Mouse (Mus musculus) cerebellum, postnatal 10 days (tissue): ENCODE measurements around the gene Fads2.

Experiments used
- DNase-seq, 2 experiments: peaks; one replicate each; pipeline ENCODE4 v3.0.0; 2021; ENCODE audit warnings: mixed read lengths in 2 of 2

Fads2 gene

DNA sequence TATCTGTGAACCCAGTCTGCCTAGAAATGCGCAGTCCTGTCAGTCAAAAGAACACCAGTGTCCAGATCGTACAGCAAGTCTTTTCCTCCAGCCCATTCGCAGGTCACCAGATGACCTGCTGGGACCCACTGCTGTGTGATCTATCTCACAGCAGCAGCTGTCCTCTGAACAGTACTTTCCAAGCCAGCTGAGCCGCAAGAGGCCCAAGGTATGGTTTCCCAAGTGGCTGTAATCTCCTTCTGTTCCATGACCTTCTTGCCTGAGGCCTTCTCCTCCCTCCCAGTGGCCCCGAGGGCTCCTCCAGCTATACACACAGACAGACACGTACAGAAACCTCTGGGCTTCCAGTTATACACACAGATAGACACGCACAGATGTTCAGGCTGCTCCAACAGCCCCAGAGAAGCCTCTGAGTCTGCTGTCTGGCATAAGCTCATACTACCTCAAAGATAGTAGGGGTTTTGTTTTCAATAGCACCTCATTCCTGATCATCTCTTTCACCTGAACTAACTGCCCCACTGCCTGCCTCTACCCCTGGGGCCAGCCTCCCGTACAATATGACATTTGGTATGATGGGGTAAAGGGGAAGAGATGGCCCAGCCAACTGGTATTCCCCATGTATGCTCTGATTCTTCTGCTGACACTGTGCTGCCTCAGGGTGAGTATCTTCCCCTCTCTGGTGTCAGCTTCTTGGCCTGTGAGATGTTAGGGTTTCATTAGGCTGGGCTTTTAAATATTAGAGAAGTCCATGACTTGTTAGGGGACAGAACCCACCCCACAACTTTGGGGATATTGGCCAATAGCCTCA is 40.6 kb downstream of the Fads2 start:
- DNase-seq: no peak

DNA sequence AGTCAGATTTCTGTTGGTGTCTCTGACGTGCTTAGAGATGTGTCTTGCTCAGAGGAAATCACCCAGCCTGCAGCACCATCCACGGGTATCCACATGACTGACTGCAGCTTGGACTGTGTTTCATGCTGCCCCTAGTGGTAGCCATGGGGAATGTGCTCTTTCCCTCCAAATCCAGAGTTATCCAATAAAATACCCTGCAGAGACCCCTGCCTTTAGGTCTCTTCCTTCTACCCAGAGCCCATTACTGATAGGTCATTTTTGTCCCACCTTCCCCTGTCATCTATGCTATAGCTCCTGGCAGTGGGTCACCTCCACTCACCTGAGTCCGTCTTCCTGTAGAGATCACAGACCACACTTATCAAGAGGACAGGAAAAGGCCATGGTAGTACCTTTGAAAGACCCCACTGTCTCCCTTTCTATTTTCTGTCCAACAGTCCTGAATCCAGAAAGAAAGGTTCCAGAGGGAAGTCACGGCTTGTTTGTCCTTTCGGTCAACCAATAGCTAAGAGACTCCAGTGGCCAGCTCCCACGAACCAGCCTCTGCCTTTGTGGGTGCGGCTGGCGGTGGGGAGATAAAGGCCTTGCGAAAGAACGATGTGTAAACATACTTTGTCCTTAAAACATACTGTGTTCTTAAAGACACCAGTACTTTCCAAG is 41.5 kb downstream of the Fads2 start:
- DNase-seq: peak; percentile 63 to 72

DNA sequence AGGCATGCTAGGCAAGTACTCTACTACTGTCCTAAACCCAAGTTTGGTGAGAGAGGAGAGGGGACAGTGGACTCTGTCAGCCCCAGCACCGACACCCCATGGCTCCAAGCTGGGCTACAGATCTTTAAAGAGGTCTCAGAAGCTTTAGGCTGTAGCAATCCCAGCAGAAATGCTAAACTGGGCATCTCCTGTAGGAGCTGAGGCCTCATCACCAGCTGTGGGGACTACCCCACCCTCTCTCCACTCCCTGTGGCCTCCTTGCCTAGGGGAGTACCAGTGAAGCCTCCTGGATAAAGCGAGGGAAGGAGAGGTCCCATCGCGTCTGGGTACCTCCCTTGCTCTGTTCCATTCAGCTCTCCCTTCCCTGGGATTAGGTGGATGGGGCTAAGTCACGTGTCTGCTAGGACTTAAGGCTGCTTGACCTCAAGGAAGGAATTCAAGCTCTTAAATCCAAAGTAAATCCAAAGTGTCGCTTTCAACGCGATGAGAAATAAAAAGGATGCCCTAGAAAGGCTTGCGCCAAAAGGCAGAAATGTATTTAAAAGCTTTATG is 42.6 kb downstream of the Fads2 start:
- no peak for DNase-seq

DNA sequence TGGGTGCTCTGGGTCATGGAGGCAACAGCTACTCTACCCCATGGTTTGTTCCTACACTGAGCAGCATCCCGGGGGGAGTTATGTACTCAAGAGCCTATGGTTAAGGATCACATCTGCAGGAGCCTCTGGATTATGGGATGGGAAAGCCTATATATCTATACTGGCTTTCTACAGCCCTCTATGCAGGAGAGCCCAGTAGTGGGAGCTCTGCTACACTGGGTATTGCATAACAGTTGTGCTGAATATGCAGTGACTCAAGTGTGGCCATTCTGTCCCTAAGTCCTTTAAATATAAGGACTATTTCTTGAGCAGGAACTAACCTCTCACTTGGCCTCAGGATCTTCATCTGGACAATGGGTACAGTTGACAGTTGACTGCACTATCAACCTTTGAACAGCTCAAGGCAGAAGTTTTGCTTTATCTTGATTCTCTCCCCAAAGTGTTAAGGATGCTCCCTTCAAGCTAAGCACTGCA is 43.2 kb downstream of the Fads2 start:
- DNase-seq: no peak

DNA sequence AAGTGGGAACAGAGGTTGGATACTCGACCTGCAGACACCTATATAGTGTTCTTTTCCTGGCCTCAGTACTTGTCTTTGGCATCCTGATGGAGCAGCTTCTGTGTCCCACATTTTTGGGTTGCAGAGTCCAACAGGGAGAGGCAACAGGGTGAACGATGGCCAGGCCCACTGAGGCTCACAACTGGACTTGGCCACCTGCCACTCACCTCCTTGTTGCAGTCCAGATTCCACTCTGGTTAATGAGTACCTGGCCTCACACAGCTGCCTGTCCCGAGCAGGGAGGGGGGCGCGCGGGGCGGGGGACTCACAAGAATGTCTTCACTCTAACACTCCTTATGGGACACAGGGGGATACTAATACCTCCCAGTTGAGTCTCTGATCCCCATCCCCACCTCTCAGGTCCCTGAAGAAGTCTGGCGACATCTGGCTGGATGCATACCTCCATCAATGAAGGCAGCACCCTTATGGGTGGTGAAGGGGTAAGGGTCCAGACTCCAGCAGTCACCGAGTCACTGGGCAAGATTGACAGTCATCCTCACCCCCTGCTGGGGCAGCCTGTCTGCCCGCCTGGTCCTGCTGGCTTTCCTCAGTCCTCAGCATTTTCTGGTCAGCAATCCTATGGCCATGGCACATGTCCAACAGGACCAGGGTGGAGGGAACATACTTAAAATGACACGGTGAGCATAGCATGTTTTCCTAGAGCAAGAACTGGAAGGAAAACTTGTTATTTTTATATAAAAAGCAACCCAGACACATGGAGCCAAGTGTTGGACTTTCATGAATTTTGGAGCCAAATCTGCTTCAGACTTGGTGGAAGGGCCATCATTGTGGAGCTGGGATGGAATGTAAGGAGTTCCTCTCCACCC is 43.8 kb downstream of the Fads2 start:
- peak in 1 of 2 experiments; percentile 46 for DNase-seq

DNA sequence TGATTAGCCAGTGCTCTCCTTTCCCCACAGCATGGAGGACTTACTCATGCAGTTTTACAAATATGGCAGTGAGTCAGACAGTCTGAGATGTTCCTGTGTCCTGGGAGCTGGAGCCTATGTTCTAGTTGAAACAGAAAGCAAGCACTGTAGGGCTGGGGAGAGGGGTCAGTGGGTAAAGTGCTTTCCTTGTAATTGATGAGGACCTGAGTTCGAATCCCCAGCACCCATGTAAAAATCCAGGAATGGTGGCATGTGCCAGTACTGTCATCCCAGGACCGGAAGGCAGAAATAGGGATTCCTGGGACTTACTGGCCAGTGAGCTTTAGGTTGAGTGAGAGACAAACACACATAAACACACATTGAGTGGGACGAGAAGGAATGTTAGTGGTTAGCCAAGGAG is 44.9 kb downstream of the Fads2 start:
- DNase-seq: no peak

DNA sequence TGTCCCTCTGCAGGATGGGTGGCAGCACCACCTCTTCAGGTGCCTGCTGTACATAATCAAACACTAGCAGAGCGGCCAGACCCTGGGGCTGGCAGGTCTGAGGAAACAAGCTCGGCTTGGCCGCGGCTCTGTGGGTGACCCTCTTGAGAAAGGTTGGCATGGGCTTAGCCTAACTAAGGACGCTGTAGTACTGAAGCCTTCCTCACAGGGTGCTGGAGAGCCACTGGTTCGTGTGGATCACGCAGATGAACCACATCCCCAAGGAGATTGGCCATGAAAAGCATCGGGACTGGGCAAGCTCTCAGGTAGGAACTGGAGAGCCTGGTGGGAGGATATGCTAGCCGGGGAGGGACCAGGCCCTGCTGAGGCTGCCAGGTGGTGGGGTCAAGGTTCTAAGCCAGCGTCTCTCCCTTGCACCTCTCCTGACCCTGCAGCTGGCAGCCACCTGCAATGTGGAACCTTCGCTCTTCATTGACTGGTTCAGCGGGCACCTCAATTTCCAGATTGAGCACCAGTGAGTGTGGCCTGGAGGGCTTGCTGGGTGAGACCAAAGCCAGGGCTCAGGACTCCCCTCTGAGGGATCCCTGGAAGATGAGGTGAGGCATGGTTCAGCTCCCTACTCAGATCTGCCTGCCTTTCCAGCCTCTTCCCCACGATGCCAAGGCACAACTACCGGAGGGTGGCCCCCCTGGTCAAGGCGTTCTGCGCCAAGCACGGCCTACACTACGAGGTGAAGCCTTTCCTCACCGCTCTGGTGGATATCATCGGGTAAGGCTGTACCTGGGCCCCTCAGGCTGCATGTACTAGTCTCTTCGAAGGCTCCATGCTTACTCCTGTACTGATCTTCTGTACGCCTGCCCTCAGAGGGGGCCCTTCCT is 45.5 kb downstream of the Fads2 start:
- no peak for DNase-seq

DNA sequence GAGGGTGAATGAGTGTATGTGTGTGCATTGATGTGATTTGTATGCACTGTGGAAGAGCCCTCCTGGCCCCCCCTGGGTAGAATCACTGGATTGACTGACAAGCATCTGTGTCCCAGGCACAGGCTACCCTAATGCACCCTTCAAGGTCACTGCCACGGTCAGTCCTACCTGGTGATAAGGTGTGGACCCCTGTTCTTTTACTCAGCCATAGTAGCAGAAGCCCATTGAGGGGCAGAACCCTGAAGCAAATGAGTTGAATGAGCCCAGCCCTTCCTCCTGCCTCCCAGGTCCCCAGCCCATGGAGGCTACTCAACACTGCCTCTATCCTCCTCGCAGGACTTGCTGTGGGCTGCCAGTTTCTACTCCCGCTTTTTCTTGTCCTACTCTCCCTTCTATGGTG is 46.3 kb downstream of the Fads2 start:
- DNase-seq: no peak

DNA sequence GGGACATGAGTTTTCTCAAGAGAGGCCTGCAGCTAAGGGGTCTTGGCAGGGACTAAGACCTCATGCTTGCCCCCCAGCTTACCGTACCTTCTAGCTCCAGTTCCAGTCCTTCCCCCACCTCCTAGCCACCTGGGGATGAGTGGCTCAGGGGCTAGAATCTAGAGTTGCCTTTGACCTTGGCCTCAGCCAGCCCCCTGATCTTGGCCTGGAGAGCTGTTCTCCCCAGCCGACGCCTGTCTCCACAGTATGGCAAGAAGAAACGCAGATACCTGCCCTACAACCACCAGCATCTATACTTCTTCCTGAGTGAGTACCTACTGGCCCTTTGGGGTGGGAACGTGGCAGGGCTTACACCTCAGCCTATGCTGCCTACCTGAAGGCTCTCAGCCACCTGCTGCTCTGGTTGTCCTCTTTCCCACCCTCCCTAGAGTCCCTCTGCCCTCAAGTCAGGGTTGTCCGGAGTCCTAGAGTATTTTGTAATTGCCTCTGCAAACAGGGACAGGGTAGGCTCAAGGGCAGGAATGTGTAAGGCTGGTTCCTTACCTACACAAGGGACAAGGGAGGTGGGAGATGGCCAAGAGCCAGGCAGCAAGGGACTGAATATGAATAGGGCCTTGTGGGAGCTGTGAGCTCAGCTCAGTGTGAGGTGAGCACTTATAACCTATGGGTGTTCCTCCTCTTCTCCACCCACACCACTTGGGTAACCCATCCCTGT is 47.0 kb downstream of the Fads2 start:
- no peak for DNase-seq

DNA sequence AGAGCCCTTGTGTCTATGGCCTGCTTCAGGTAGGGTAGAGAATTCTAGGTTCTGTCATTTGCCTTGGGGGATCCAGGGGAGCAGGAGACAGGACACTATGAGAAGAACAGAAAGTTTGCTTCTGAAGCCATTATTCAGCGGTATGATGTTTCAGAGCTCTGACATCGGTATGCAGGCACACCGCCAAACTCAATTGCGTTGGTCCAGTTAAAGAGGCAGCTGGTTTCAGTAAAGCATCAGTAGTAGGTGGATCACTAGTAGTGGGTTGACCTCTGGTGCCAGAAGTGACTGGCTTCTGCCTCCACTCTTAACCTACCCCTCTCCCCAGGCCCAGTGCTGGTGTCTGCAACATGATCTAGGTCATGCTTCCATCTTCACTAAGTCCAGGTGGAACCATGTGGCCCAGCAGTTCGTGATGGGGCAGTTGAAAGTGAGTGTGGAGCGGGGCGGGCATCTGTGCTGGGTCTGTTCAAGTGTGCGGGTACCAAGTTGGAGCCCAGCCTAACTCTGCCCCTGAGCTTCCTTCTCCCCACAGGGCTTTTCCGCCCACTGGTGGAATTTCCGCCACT is 47.8 kb downstream of the Fads2 start:
- no peak for DNase-seq

DNA sequence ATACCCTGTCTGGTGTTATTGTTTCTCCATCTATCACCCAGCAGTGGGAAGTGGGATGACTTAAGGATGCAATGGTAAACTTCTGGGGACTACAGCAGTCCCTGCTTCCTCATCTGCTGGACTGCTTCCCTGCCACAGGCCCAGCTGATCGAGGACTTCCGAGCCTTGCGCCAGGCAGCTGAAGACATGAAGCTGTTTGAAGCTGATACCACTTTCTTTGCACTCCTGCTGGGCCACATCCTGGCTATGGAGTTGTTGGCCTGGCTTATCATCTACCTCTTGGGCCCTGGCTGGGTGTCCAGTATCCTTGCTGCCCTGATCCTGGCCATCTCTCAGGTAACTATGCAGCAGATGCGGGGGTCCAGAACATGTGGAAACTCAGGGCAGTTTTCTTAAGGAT is 48.8 kb downstream of the Fads2 start:
- no peak for DNase-seq

DNA sequence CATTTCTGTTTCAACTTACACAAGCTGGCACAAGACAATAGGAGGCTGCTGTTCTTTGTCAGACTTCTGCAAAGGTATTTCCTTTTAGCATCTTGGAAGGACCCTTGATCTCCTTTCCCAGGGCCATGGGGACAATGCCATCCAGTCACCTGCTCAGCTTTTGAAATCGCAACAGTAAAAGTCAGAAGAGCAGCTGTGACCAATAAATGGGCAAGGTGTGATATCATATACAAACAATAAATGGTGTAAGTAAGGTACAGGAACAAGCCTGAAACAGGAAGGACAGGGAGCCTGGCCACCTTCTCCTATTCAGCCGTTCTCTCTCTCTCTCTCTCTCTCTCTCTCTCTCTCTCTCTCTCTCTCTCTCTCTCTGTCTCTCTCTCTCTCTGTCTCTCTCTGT is 51.1 kb downstream of the Fads2 start:
- DNase-seq: no peak

DNA sequence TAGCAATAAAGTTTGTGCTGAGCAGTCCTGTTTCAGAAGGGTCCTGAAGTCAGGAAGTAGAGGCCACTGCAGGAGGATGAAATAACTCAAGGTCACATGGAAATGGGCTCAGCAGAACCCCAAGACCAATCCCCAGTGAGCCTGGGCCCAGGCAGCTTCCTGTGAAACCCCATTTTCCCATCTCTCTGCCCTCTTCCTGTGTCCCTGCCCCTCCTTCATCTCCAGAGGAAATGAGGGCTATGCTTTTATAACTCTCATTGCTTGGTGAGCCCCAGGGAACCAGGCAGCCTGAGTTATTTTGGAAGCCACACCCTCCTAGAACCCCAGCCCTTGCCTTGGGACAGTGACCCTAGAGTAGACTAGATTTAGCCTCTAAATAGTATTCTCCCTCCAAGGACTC is 52.0 kb downstream of the Fads2 start:
- no peak for DNase-seq

DNA sequence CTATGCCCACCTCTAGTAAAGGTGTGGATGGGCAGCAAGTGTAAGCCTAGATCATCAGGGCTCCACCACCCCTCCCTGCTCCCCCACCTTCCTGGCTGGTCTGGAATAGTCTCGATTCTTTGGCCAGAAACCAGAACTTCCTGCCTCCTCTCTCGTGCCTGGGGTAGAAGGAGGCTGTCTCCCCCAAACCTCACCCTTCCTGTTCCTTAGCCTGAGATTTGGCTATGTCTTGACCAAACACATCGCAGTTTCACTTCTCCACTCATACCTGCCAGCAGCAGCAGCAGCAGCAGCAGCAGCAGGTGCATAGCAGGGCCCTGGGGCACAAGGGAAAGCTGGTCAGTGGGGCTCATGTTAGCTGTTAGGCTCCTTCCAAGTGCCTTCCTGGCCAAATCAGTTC is 54.6 kb downstream of the Fads2 start:
- no peak for DNase-seq

DNA sequence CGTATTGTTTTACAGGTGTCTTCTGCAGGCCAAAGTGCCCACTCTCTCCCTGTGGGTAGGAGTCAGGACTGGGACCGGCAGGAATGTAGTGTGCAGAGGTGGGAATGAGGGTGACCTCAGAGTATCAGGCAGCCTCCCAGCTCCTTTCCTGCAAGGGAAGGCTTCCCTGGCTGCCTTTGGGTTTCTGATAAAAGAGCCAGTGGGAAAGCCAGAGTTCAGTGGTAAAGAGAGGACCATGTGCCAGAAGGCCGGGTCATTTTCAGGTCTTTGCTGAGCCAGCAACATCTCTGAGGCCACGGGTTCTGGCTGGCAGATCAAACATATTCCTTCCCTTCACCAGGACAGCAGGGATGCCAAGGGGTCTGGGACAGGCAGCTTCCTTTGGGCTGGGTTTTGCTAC is 55.2 kb downstream of the Fads2 start:
- no peak for DNase-seq

DNA sequence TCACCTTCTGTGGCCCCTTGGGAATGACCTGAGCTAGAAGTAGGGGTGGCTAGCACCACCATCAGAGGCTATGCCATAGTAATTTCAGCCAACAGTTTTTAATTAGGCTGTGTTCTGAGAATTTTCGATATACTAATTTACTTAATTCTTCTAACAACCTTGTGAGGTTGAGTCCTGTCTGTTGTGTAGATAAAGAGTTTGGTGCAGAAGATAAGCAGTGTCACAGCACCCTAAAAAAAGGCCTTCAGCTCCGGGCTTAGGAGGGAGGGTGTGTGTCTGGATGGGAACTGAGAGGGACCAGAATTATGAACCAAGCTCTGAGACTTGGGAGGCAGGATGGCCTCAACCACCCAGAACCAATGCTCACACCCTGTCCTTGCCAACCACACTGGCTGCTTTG is 55.8 kb downstream of the Fads2 start:
- no peak for DNase-seq

DNA sequence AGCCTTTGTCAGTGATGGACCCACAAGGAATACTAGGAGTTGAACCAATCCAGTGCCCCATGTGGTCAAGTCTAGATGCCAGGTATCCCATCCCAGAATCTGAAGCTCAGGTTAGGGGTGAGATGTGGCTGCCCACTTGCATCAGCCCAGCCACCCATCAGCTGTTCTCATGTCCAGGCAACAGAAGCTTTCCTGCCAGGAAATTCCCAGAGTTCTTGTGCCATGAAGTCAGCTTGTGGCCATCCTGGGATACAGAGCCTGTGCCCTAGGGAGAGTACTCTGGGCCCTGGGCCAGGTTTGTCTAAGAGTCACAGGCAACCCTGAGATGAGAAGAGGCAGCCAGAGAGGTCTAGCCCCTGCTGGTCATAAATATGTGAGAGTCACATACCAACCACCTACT is 57.9 kb downstream of the Fads2 start:
- peak; percentile 32 to 45 for DNase-seq

DNA sequence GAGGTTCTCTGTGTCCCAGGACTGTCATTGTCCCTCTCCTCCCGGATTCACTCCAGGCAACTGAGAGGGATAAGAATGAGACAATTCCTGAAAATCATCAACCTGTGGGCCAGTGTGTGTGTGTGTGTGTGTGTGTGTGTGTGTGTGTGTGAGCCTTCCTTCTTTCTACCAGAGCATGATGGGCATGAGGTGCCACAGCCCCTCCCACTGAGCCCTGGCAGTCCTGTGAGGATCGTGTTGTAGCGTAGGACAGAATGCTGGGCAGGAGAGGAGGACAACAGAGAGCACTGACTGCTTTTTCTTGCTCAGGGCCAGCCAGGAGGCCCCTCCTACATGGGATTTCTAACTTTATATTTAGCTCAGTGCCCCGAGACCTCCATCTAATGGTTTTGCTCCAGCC is 58.7 kb downstream of the Fads2 start:
- peak; percentile 27 to 37 for DNase-seq

DNA sequence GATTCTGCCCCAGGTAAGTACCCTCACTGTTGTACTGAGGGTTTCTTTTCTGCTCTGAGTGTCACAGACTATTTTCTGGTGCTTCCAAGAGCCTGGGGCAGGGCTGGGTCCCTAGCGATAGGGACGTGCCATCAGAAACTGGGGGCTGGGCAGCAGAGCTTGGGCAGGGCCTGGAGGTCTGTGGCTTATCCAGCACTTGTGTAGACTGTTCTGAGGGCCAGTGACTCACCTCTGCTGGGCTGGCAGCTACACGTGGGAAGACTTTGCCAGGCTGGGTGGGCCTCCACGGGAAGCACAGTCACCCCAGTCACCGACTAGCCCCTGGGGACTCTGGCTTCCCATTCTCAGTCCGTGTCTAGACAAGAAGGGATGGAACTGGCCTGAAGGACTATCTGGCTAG is 59.3 kb downstream of the Fads2 start:
- peak in 1 of 2 experiments; percentile 35 for DNase-seq

DNA sequence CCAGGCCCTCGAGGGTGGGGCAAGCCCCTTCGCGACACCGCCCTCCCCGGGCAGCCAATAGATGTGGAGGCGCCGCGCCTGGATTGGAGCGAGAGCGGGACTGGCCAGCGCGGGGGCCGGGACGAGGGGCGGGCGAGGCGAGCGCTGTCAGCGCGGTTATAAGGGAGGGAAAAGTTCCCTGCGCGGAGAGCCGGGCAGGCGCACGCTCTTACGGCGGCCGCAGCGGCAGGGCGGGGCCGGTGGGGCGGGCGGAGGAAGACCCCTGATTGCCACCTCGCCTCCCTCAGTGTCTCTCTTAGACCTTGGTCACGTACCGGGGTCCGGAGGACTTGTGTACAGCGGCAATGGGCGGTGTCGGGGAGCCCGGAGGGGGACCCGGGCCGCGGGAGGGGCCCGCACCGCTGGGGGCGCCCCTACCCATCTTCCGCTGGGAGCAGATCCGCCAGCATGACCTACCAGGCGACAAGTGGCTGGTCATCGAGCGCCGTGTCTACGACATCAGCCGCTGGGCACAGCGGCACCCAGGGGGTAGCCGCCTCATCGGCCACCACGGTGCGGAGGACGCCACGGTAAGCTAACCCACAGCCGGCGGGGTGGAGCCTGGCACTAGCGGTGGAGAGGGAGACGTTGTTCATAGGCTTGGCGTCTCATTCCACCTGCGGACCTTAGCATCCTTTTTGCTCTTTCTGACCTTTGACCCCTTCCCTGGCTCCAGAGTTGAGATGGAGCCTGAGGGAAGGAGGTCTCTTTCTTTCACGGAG is 60.0 kb downstream of the Fads2 start, which contains the start of gene Fads3:
Fads3 (plus strand) TSS at position 182 of the 761 bp plus-strand sequence.
- peak; percentile 84 to 88 for DNase-seq
